Mouse (Mus musculus): ENCODE results near the gene Chd2.

The Chd2 gene

DNA sequence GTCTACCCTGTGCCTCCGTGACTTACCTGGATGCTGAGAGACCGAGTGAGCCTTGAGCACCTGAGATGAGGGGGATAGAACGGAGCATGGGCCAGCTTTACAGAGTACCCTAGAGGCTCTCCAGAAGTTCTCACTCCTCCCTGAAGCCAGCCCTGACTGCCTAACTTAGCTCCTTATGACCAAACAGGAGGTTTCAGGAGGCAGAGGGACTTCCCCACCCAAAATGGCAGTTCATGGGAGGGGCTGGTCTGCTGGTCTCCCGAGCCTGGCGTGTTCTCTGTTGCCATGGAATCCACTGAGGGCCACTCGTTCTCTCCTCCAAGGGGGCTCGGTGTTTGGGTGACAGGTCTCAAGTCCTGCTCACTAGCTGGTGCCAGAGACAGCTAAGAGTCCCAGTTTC is 130.1 kb downstream of the Chd2 start:
- WGBS, result 74% methylated on average over 7 of the region's 7 CpGs

GRCm38 (mm10) chr7:73405550-73405949 is 136.1 kb downstream of the Chd2 start:
- WGBS, result 56% methylated on average over 11 of the region's 11 CpGs

GRCm38 (mm10) chr7:73403538-73403937 is 138.1 kb downstream of the Chd2 start:
- WGBS, result 62% methylated on average over 3 of the region's 3 CpGs

GRCm38 (mm10) chr7:73402671-73403070 is 139.0 kb downstream of the Chd2 start:
- 89% methylated on average over 1 of the region's 1 CpGs for WGBS

DNA sequence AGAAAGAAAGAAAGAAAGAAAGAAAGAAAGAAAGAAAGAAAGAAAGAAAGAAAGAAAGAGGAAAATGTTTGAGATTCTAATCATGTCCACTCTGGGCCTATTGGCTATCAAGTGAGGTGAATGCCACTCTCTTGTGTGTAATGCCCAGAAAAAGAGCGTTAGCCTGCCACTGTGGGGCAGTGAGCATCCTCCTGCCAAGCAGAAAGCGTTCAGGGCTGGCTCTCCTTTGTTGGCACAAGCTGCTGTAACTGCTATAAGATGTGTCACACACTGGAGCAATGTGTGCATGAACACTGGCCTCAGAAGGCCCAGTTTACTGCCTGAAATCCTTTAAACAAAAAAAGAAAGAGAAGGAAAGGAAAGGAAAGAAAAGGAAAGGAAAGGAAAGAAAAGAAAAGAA is 139.5 kb downstream of the Chd2 start:
- 30% methylated on average over 2 of the region's 2 CpGs for WGBS

DNA sequence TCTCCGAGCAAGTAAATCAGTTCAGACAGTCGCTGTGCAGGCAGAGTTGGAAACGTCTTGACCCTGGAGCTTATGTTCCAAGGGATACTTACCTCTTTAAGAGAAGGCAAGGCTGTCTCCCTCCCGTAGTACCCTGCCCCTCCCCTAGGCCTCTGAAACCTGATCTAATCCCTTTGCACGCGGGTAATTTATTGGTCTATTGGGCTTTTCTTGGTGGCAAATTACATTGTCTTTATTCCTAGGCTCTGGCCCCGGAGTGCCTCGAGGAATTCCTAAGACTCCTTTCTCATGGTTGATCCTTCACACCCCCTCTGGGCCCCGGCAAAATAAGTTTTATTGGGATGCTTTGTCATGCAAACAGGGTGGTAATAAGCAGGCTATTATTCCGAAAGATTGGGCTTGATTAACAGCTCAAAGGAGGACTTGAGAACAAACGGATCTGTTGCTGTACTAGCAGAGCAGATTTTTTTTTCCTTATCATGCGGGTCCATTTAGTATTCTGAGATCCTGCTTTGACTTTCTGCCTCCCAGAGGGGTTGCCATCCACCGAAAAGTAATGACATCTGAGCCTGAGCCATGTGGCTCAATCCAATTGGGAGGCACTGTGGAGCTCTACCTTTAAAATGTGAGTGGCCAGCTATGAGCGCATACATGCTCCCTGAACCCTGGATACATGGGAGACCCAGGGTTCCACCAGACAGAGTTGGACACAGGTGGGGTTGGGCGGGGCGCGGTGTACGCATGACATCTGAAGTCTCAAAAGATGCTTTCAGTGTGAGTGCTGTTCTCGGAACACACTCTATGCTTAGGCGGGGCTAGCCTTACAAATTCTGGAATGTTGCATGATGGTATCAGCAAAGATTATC is 141.3 kb downstream of the Chd2 start:
- 45% methylated on average over 20 of the region's 20 CpGs for WGBS

GRCm38 (mm10) chr7:73399501-73400044 is 142.1 kb downstream of the Chd2 start:
- WGBS, result 6% methylated on average over 19 of the region's 19 CpGs

GRCm38 (mm10) chr7:73398806-73399442 is 142.7 kb downstream of the Chd2 start:
- 22% methylated on average over 19 of the region's 19 CpGs for WGBS

GRCm38 (mm10) chr7:73398319-73398718 is 143.3 kb downstream of the Chd2 start:
- 17% methylated on average over 11 of the region's 11 CpGs for WGBS

- 40% methylated on average over 4 of the region's 4 CpGs for WGBS
Observed at GRCm38 (mm10) chr7:73394013-73394409, 147.6 kb downstream of the Chd2 start.

GRCm38 (mm10) chr7:73393307-73394012 is 148.2 kb downstream of the Chd2 start:
- 56% methylated on average over 9 of the region's 9 CpGs for WGBS

- WGBS, result 26% methylated on average over 9 of the region's 9 CpGs
Observed at GRCm38 (mm10) chr7:73392359-73392758, 149.3 kb downstream of the Chd2 start.

DNA sequence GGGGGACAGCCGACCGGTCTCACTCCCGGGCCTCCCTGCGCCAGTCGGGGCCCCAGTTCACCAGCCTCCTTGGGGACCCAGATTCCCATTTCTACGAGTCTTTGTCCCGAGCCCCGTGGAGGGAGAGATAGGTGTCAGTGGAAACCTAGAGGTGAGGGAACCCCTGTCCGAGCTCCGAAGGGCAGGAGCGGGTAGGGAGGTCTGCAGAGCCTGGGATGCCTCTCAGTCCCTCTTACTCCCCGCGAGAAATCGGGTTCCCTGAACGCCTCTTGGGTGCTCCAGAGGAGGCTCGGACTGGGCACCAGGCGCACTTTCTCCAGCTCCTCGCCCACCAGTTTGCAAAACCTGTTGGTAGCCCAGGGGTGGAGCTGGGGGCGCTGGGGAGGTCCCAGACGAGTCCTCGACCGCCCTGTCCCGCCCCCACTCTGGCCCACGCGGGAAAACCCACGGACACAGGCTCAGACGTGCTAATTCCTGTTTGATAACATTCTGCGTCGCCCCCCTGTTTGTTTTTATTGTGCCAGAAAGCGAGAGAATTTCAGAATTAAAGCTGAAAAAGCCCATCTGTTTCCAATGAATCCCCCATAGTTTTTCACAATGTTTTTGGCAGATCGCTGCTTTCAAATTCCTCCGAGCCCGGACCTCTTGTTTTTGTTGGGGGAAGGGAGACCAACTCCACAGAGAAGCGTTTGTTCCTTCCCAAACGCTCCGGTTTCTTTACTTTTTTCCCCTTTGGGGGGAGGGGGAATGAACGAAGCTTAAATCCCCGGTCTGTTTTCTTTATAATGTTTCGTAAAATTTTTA is 149.9 kb downstream of the Chd2 start:
- 2% methylated on average over 39 of the region's 39 CpGs for WGBS

GRCm38 (mm10) chr7:73391002-73391517 is 150.6 kb downstream of the Chd2 start:
- under 1% methylated on average over 40 of the region's 42 CpGs for WGBS

- WGBS, result 10% methylated on average over 18 of the region's 18 CpGs
Observed at GRCm38 (mm10) chr7:73390426-73391001, 151.1 kb downstream of the Chd2 start.

GRCm38 (mm10) chr7:73389871-73390294 is 151.7 kb downstream of the Chd2 start:
- WGBS, result 14% methylated on average over 15 of the region's 15 CpGs

- 44% methylated on average over 9 of the region's 9 CpGs for whole genome bisulfite sequencing
Observed at GRCm38 (mm10) chr7:73389419-73389818, 152.2 kb downstream of the Chd2 start.

- 88% methylated on average over 2 of the region's 2 CpGs for WGBS
Observed at GRCm38 (mm10) chr7:73388866-73389265, 152.8 kb downstream of the Chd2 start.

DNA sequence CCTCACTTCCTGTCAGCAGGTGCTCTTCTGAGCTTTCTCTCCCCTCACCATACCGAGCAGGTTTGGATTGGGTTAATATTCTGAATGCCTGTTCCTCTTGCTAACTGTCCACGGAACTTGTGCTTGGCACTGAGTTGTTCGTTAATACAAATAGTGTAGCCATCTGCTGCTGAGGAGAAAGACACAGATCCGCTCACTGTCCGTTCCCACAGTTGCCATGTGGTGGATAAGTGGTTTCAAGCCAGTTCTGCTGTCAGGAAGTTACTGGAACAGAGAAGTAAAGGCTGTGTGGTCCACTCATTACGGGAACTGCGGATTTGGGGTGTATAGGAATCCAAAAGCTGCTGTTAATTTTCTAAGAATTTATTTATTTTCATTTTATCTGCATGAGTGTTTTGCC is 158.8 kb downstream of the Chd2 start:
- 40% methylated on average over 7 of the region's 7 CpGs for WGBS

- 56% methylated on average over 6 of the region's 6 CpGs for whole genome bisulfite sequencing
Observed at GRCm38 (mm10) chr7:73378034-73378433, 163.6 kb downstream of the Chd2 start.

- WGBS, result 44% methylated on average over 12 of the region's 12 CpGs
Observed at GRCm38 (mm10) chr7:73377307-73377706, 164.3 kb downstream of the Chd2 start.
